Mouse (Mus musculus) kidney, embryonic 14.5 days (tissue): ENCODE data around the gene Agps. TPM values are rescaled to one million over a fixed set of nuclear protein-coding genes. Genes with fewer than 3 reads are reported as not detected.
"Not testable (repeated sequence)": the region's sequence is repeated elsewhere in the genome, so short reads cannot be mapped to it uniquely, and the experiment has no call there.

Experiments used
- ATAC-seq: fragments of 200-750 bp; cut with Nextera tagmentation; 2 replicates; pipeline ENCODE4 v1.8.0; 2017; ENCODE audit warnings: moderate number of reproducible peaks, mild to moderate bottlenecking, moderate TSS enrichment, moderate library complexity; ENCODE audit not compliant: low FRiP score, low TSS enrichment
- H3K27ac ChIP-seq: fragments of 300-500 bp; sonication (generic); 2 replicates; pipeline ENCODE4 v1.5.1; 2014; ENCODE audit warnings: low read depth, mild to moderate bottlenecking, low read length, moderate library complexity, mixed read lengths
- H3K27me3 ChIP-seq: fragments of 300-500 bp; sonication (generic); 2 replicates; pipeline ENCODE4 v1.6.1; 2014; ENCODE audit warnings: mild to moderate bottlenecking, low read length; ENCODE audit not compliant: control insufficient read depth, insufficient read depth
- H3K36me3 ChIP-seq: fragments of 300-500 bp; sonication (generic); 2 replicates; pipeline ENCODE4 v1.6.1; 2014; ENCODE audit warnings: low read length, mixed read lengths; ENCODE audit not compliant: control insufficient read depth, insufficient read depth
- H3K4me1 ChIP-seq: fragments of 300-500 bp; sonication (generic); 2 replicates; pipeline ENCODE4 v1.6.1; 2014; ENCODE audit warnings: low read length, mixed read lengths; ENCODE audit not compliant: control insufficient read depth, insufficient read depth
- H3K4me2 ChIP-seq: fragments of 300-500 bp; sonication (generic); replicated peaks from 2 replicates; pipeline ENCODE4 v1.6.1; 2014; ENCODE audit warnings: low read depth, mild to moderate bottlenecking, low read length
- H3K4me3 ChIP-seq: fragments of 300-500 bp; sonication (generic); 2 replicates; pipeline ENCODE4 v1.5.1; 2014; ENCODE audit warnings: mild to moderate bottlenecking, low read length
- H3K9ac ChIP-seq: fragments of 300-500 bp; sonication (generic); 2 replicates; pipeline ENCODE4 v1.6.1; 2014; ENCODE audit warnings: low read depth, mild to moderate bottlenecking, low read length, moderate library complexity
- H3K9me3 ChIP-seq: fragments of 300-500 bp; sonication (generic); 2 replicates; pipeline ENCODE4 v1.6.1; 2016; ENCODE audit warnings: low read length; ENCODE audit not compliant: control insufficient read depth
- WGBS: fragments of 180-500 bp; shearing (Covaris S2); extraction: QIAGEN DNeasy Blood & Tissue Kit; methylation state at CpG from one replicate; pipeline ENCODE4 v1.1.7; 2014; 5-methylcytosine and 5-hydroxymethylcytosine counted together
- polyA plus RNA-seq: library from polyadenylated mRNA; unstranded; fragments of >200 nt; fragmentation: Nextera tagmentation; extraction: Ambion mirVana; gene quantifications from 2 replicates; pipeline ENCODE4 v1.2.1, GENCODE M21; 2014

The Agps gene
- polyA plus RNA-seq, 1 experiment from 2014 or later = 51.3 TPM

GRCm38 (mm10) chr2:75974131-75974530 is 142.2 kb downstream of the Agps start:
- H3K9me3 ChIP-seq = no peaks in the 10 kb centered on the region
- H3K36me3 ChIP-seq = no peaks in the 10 kb centered on the region
- no peak overlapping the region for H3K4me2 ChIP-seq
- no peak overlapping the region for H3K27ac ChIP-seq
- 67% methylated on average over 9 of the region's 9 CpGs for WGBS
- no peaks in the 10 kb centered on the region for H3K27me3 ChIP-seq
- no peak for ATAC-seq
- H3K9ac ChIP-seq = no peak overlapping the region
- H3K4me1 ChIP-seq = no peaks in the 10 kb centered on the region
- no peak overlapping the region for H3K4me3 ChIP-seq

GRCm38 (mm10) chr2:75976070-75976469 is 144.1 kb downstream of the Agps start:
- not testable (repeated sequence) for H3K27ac ChIP-seq, H3K9me3 ChIP-seq, H3K4me1 ChIP-seq, H3K4me3 ChIP-seq, H3K36me3 ChIP-seq, H3K4me2 ChIP-seq, ATAC-seq, H3K27me3 ChIP-seq, H3K9ac ChIP-seq
- WGBS = 85% methylated on average over 2 of the region's 2 CpGs

DNA sequence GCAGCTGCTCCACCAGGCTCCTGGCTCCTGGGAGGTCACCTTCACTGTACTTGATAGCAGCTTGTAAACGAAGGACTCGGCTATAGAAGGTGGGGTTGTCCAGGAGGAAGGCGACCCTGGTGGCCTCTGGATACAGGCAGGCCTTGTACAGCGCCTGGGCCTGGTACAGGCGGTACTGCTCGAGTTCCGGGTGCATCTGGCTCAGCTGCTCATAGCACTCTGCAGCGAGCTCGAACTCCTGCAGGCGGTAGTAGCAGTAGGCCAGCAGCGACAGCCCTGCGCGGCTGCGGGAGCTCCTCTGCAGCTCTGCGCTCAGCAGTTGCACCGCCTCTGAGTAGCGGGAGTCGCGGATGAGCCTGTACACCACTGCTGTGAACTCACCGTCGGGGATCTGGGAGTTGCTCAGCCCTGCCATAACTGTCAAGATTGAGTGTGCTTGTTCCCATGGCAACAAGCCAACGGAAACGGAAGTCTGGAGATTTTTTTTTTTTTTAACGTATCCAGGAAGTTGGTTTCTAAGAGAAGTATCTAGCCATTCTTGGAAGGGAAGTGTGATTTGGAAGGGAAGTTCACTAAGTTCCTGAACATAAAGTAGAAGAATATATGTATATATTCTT is 145.9 kb downstream of the Agps start, which contains the start of gene Ttc30a2:
Gene Ttc30a2, minus strand, starts transcription at position 419 of the 617 bp plus-strand sequence.
- ATAC-seq = 0 out of 2 replicates have a peak, but pooled peaks have one; percentile 22
- H3K4me2 ChIP-seq, H3K4me1 ChIP-seq, H3K9me3 ChIP-seq, H3K27me3 ChIP-seq, H3K27ac ChIP-seq, H3K9ac ChIP-seq, H3K4me3 ChIP-seq, H3K36me3 ChIP-seq: not testable (repeated sequence)
- WGBS = 34% methylated on average over 21 of the region's 24 CpGs

Other genes with a start within 250 kb of the Agps start
- 300 and 331 TPM in 2 replicates for gene Hnrnpa3, start 172.9 kb upstream of the Agps start, polyA plus RNA-seq
- gene Nfe2l2, start 127.5 kb upstream of the Agps start, polyA plus RNA-seq = 57.1 and 67.6 TPM in 2 replicates
- 8.3 and 10.8 TPM in 2 replicates for gene Ttc30b, start 106.4 kb downstream of the Agps start, polyA plus RNA-seq
- 0.46 and 0.76 TPM in 2 replicates for gene Ttc30a2, start 146.0 kb downstream of the Agps start, polyA plus RNA-seq
- gene Ttc30a1, start 149.8 kb downstream of the Agps start, polyA plus RNA-seq = 7.3 and 8.5 TPM in 2 replicates